Mouse (Mus musculus) myocyte (in vitro differentiated cells): ENCODE data around the gene Mitf. TPM values are rescaled to one million over a fixed set of nuclear protein-coding genes. Genes with fewer than 3 reads are reported as not detected.

Experiments
- H3K27me3 ChIP-seq: one replicate; pipeline ENCODE4 v1.6.1; 2011; ENCODE audit not compliant: control insufficient read depth, insufficient read depth, insufficient read length
- H3K36me3 ChIP-seq: one replicate; pipeline ENCODE4 v1.6.1; 2011; ENCODE audit not compliant: control insufficient read depth, insufficient read depth
- H3K4me2 ChIP-seq: one replicate; pipeline ENCODE4 v1.6.1; 2011; ENCODE audit warnings: low read depth, control low read depth
- H3K4me3 ChIP-seq: one replicate; pipeline ENCODE4 v1.5.1; 2011; ENCODE audit warnings: mild to moderate bottlenecking, control low read depth, moderate library complexity
- H3K79me2 ChIP-seq: one replicate; pipeline ENCODE4 v1.6.1; 2011; ENCODE audit not compliant: control insufficient read depth, insufficient read depth
- H3ac ChIP-seq: one replicate; pipeline ENCODE4 v1.6.1; 2011; ENCODE audit not compliant: control insufficient read depth, insufficient read length
- CEBPB ChIP-seq: IDR thresholded peaks from 2 replicates; pipeline ENCODE4 v1.6.1; 2011; ENCODE audit warnings: mild to moderate bottlenecking, moderate library complexity; ENCODE audit not compliant: poor library complexity, insufficient read depth, severe bottlenecking
- E2F4 ChIP-seq: IDR thresholded peaks from one replicate; pipeline ENCODE4 v1.6.1; 2011; ENCODE audit warnings: mild to moderate bottlenecking, control low read depth, moderate library complexity; ENCODE audit not compliant: insufficient read depth
- MAX ChIP-seq: IDR thresholded peaks from one replicate; pipeline ENCODE4 v1.6.1; 2011; ENCODE audit warnings: low read depth, mild to moderate bottlenecking, control low read depth
- MYOD1 ChIP-seq, 3 experiments: IDR thresholded peaks; one replicate each; pipeline ENCODE4 v1.6.1; 2011; ENCODE audit warnings: control low read depth in 2 of 3, low read depth in 2 of 3, mild to moderate bottlenecking in 2 of 3, moderate library complexity in 1 of 3; ENCODE audit not compliant: insufficient read length in 2 of 3, control insufficient read depth in 1 of 3
- MYOG ChIP-seq, 3 experiments: IDR thresholded peaks; one replicate each; pipeline ENCODE4 v1.6.1; 2011; ENCODE audit warnings: control low read depth in 2 of 3, low read depth in 2 of 3, mild to moderate bottlenecking in 2 of 3; ENCODE audit not compliant: insufficient read length in 2 of 3, control insufficient read depth in 1 of 3, insufficient read depth in 1 of 3
- POLR2A ChIP-seq: IDR thresholded peaks from one replicate; pipeline ENCODE4 v1.6.1; 2011; ENCODE audit warnings: low read depth, mild to moderate bottlenecking, control low read depth, moderate library complexity; ENCODE audit not compliant: insufficient read length
- POLR2AphosphoS2 ChIP-seq: IDR thresholded peaks from one replicate; pipeline ENCODE4 v1.6.1; 2011; ENCODE audit warnings: low read depth, control low read depth; ENCODE audit not compliant: insufficient read length
- REST ChIP-seq: IDR thresholded peaks from one replicate; pipeline ENCODE4 v1.6.1; 2011; ENCODE audit warnings: mild to moderate bottlenecking, control low read depth, moderate library complexity; ENCODE audit not compliant: insufficient read depth, insufficient read length
- SRF ChIP-seq: IDR thresholded peaks from one replicate; pipeline ENCODE4 v1.6.1; 2011; ENCODE audit warnings: low read depth; ENCODE audit not compliant: control insufficient read depth, insufficient read length
- TCF12 ChIP-seq: IDR thresholded peaks from one replicate; pipeline ENCODE4 v1.6.1; 2011; ENCODE audit warnings: mild to moderate bottlenecking, control low read depth; ENCODE audit not compliant: poor library complexity, insufficient read depth, severe bottlenecking
- TCF3 ChIP-seq: IDR thresholded peaks from one replicate; pipeline ENCODE4 v1.6.1; 2011; ENCODE audit warnings: low read depth, control low read depth; ENCODE audit not compliant: insufficient read length
- USF1 ChIP-seq: IDR thresholded peaks from one replicate; pipeline ENCODE4 v1.6.1; 2011; ENCODE audit warnings: low read depth, mild to moderate bottlenecking, control low read depth, moderate library complexity
- polyA plus RNA-seq: library from polyadenylated mRNA; unstranded; fragments of >200 nt; fragmentation: generic; extraction: Trizol; gene quantifications from one replicate; pipeline ENCODE4 v1.2.1, GENCODE M21; 2012; ENCODE audit warnings: missing spikeins

Mitf gene
- polyA plus RNA-seq, 1 experiment = 2.4 TPM

DNA sequence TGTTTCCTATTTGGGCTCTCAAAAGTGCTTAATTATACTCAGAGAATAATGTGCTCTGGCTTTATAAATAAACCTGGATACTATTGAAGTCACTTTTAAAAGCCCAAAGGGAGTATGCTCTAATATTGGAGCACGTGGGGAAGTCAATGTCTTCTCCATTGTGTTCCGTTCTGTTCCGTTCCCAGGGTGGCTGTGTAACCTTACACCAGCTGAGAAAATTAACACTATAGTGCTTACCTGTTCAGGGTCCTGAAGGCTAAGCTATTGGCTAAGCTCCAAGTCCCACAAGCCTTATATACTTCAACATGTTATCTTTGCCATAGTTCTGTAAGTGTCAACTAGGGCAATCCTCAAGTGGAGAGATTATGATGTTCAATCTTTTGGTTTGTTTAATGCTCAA lies 42.9 kb upstream of the Mitf start:
- peaks cover 11% of the 10 kb centered on the region for H3K27me3 ChIP-seq
- H3K36me3 ChIP-seq = no peaks in the 10 kb centered on the region
- no peaks in the 10 kb centered on the region for H3K79me2 ChIP-seq
- H3K4me2 ChIP-seq = no peak overlapping the region
- TF ChIP-seq CEBPB = no peak
- no peak for TF ChIP-seq POLR2AphosphoS2
- TF ChIP-seq USF1 = no peak
- TF ChIP-seq MAX = no peak
- H3ac ChIP-seq = no peak overlapping the region
- no peak overlapping the region for H3K4me3 ChIP-seq

DNA sequence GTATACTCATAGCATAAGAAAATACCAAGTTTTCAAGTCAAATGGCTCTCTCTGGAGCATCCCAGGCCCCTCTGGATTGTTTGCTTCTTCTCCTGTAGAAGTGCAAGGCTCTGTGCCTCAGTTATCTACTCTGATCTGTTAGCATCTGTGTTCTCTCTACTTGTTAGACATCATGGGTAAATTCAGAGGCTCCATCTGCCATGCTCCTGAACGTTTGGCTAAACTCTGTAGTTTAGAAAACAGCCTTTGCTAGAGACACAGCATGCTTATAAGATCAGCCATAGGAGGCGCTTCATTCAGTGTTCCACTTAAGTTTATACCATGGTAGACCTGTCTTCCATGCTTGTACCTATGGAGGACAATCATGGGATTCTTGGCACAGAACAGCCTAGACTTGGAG lies 39.0 kb upstream of the Mitf start:
- no peaks in the 10 kb centered on the region for H3K36me3 ChIP-seq
- H3K79me2 ChIP-seq = no peaks in the 10 kb centered on the region
- no peak overlapping the region for H3K4me2 ChIP-seq
- H3K4me3 ChIP-seq = no peak overlapping the region
- peaks cover 9% of the 10 kb centered on the region for H3K27me3 ChIP-seq
- no peak for TF ChIP-seq MYOG (IDR thresholded peaks at IDR 0.05; ENCODE audit: control insufficient read depth in 1 of 3, insufficient read depth in 1 of 3, insufficient read length in 2 of 3, low read depth in 2 of 3)
- no peak for TF ChIP-seq MAX
- TF ChIP-seq USF1 = no peak
- no peak for TF ChIP-seq POLR2AphosphoS2
- no peak for TF ChIP-seq POLR2A
- no peak for TF ChIP-seq MYOD1 (IDR thresholded peaks at IDR 0.05; ENCODE audit: control insufficient read depth in 1 of 3, insufficient read length in 2 of 3, low read depth in 2 of 3)
- no peak for TF ChIP-seq CEBPB
- TF ChIP-seq REST = no peak
- TF ChIP-seq SRF = no peak
- TF ChIP-seq E2F4 = no peak
- TF ChIP-seq TCF3 = no peak
- no peak for TF ChIP-seq TCF12
- H3ac ChIP-seq = no peak overlapping the region

DNA sequence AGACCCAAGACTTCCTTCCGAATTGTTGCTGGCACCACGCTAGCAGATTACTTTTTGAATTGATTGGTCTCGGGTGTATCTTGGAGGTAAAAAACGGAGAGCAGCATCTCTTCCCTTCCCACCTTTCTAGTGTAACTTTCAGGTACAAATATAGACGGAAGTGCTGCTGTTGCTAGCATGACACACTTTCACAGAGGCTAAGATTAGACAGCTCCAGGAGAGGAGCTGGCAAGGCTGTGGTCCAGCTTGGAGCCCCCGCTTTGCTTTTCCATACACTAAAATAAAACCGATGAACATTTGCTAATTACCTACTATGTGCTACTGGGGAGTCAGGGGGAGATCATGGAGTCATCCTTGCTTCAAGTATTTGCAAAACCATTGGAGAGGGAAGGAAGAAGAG lies 37.3 kb upstream of the Mitf start:
- H3K4me3 ChIP-seq = no peak overlapping the region
- no peak for TF ChIP-seq REST
- TF ChIP-seq MAX = no peak
- no peak for TF ChIP-seq TCF3
- no peak for TF ChIP-seq USF1
- TF ChIP-seq POLR2A = no peak
- no peak overlapping the region for H3ac ChIP-seq
- no peaks in the 10 kb centered on the region for H3K27me3 ChIP-seq
- H3K79me2 ChIP-seq = no peaks in the 10 kb centered on the region
- no peak overlapping the region for H3K4me2 ChIP-seq
- H3K36me3 ChIP-seq = no peaks in the 10 kb centered on the region

DNA sequence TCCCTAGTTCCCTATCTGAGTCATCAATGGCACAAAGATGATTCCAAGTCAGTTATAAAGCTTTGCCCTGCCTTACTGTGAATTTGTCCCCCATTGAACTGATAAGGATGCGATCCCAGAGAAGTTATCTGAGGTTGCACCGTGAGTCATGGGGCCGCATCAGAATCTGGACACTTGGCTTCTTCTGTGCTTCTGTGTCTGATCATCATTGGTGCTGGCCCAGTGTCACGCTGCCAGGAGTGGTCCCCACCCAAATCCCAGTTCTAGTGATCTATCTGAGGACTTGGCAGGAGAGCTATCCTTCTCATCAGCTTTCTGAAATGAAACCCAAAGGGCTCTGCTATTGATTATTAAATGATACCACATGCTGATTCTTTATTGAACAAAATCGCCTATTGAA lies 25.5 kb upstream of the Mitf start:
- Histone ChIP-seq H3K4me2 (no peak overlapping the region), H3K36me3 (no peaks in the 10 kb centered on the region), H3K79me2 (no peaks in the 10 kb centered on the region), H3K27me3 (no peaks in the 10 kb centered on the region), H3K4me3 (no peak overlapping the region), H3ac (no peak overlapping the region)
- TF ChIP-seq REST = no peak
- no peak for TF ChIP-seq MYOD1 (IDR thresholded peaks at IDR 0.05; ENCODE audit: control insufficient read depth in 1 of 3, insufficient read length in 2 of 3, low read depth in 2 of 3)

DNA sequence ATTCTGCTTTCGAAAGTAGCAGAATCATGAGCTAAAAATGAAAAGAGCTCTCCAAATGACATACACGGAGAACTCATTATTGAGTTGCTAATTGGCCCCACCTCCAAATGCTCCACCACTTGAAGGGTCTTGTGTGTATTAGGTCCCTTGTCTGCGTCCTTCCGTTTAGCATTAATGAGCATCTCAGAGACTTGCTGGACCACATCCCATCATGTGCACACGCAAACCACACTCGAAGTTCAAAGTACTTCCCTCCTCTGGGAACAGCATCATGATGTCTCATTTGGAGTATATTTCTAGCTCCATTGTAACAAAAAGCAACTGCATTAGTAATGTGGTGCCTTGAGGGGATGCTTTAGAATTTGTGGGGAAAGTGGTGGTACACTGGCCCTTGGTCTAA lies 24.6 kb upstream of the Mitf start:
- no peak overlapping the region for H3ac ChIP-seq
- H3K4me3 ChIP-seq = no peak overlapping the region
- H3K79me2 ChIP-seq = no peaks in the 10 kb centered on the region
- no peaks in the 10 kb centered on the region for H3K27me3 ChIP-seq
- no peaks in the 10 kb centered on the region for H3K36me3 ChIP-seq
- TF ChIP-seq MAX (no peak), REST (no peak), TCF12 (no peak), E2F4 (no peak), SRF (no peak), POLR2AphosphoS2 (no peak), MYOG (IDR thresholded peaks at IDR 0.05; ENCODE audit: control insufficient read depth in 1 of 3, insufficient read depth in 1 of 3, insufficient read length in 2 of 3, low read depth in 2 of 3) (no peak), USF1 (no peak), POLR2A (no peak), CEBPB (no peak), TCF3 (no peak), MYOD1 (IDR thresholded peaks at IDR 0.05; ENCODE audit: control insufficient read depth in 1 of 3, insufficient read length in 2 of 3, low read depth in 2 of 3) (no peak)
- no peak overlapping the region for H3K4me2 ChIP-seq

DNA sequence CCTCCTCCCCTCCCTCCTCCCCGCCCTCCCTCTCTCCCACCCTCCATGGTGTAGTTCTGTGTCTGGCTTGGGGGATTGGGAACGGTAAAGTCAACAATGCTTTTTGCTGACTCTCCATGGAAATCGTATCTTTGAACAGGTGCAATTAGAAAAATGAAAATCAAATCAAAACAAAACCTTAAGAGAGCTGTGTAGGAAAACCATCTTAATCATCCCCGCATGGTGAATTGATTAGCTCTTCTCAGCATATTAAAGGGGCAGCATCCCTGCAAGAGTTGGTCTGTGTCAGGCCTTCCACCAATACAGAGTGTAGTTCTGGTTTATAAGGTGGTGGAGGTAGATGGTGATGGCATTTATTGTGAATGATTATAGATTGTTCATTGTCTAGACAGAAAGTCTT lies 20.0 kb upstream of the Mitf start:
- Histone ChIP-seq H3K4me3 (no peak overlapping the region), H3K27me3 (no peaks in the 10 kb centered on the region), H3K36me3 (no peaks in the 10 kb centered on the region), H3K4me2 (no peak overlapping the region), H3ac (no peak overlapping the region), H3K79me2 (no peaks in the 10 kb centered on the region)
- TF ChIP-seq MAX = no peak
- no peak for TF ChIP-seq USF1
- no peak for TF ChIP-seq MYOG (IDR thresholded peaks at IDR 0.05; ENCODE audit: control insufficient read depth in 1 of 3, insufficient read depth in 1 of 3, insufficient read length in 2 of 3, low read depth in 2 of 3)
- no peak for TF ChIP-seq CEBPB
- no peak for TF ChIP-seq POLR2A
- no peak for TF ChIP-seq TCF3
- no peak for TF ChIP-seq SRF
- no peak for TF ChIP-seq REST
- no peak for TF ChIP-seq E2F4
- TF ChIP-seq TCF12 = no peak
- TF ChIP-seq MYOD1 (IDR thresholded peaks at IDR 0.05; ENCODE audit: control insufficient read depth in 1 of 3, insufficient read length in 2 of 3, low read depth in 2 of 3) = no peak
- TF ChIP-seq POLR2AphosphoS2 = no peak
